15 mouse cellular contexts compared by ENCODE assay signal in genomic region chr4:63071413-63072260, GRCm38 (mm10).
DNase-seq lines count a peak whose midpoint lies in the region; ATAC-seq and TF ChIP-seq lines count a peak whose summit lies in the region.
"Had no signal": no experiment of that assay in that cellular context is flagged by ENCODE, and none has a peak within 500 bp of the region (broad histone marks: within the 10 kb centered on the region; RNA-seq: fewer than 3 reads in every experiment).

No protein-coding gene starts in this region.

- H3K27me3 ChIP-seq in heart, embryonic 16.5 days (ENCODE audit: control insufficient read depth, insufficient read depth, low read length): no peaks in the 10 kb centered on the region
- H3K27me3 ChIP-seq in lung, postnatal 0 days (replicated peaks; ENCODE audit: insufficient read depth, low read length): no peaks in the 10 kb centered on the region
- H3K27me3 ChIP-seq: neural tube, embryonic 13.5 days had no signal

- H3K27ac ChIP-seq in heart, embryonic 16.5 days (ENCODE audit: low read length): peak overlapping the region; percentile 47
- no peak overlapping the region for H3K27ac ChIP-seq in lung, postnatal 0 days (ENCODE audit: low read length)
- H3K27ac ChIP-seq: neural tube, embryonic 13.5 days had no signal

- ATAC-seq in heart, embryonic 16.5 days (replicated peaks; ENCODE audit: extremely low read depth, insufficient read depth, low FRiP score): peak; percentile 72
- peak; percentile 68 for ATAC-seq in lung, postnatal 0 days
- ATAC-seq: hindbrain, embryonic 16.5 days had no signal

- no peak for TF ChIP-seq EP300 in lung, postnatal 0 days (IDR thresholded peaks at IDR 0.05)

- no peak overlapping the region for H3K4me3 ChIP-seq in heart, embryonic 16.5 days (ENCODE audit: low read length)
- H3K4me3 ChIP-seq in lung, postnatal 0 days (ENCODE audit: low read depth, low read length): no peak overlapping the region
- H3K4me3 ChIP-seq: neural tube, embryonic 13.5 days had no signal

- no peak overlapping the region for H3K4me2 ChIP-seq in heart, embryonic 16.5 days (ENCODE audit: low read depth, low read length)
- no peak overlapping the region for H3K4me2 ChIP-seq in lung, postnatal 0 days (replicated peaks; ENCODE audit: low read depth, low read length)
- H3K4me2 ChIP-seq: liver, embryonic 11.5 days; neural tube, embryonic 13.5 days had no signal

- peaks cover 24% of the 10 kb centered on the region for H3K4me1 ChIP-seq in heart, embryonic 16.5 days (ENCODE audit: control insufficient read depth, insufficient read depth, low read length)
- peaks cover 5% of the 10 kb centered on the region; the same call in 1 of the 2 replicates for H3K4me1 ChIP-seq in lung, postnatal 0 days (ENCODE audit: insufficient read depth, low read depth, low read length)

- intact Hi-C loops in heart, postnatal 25 days (cut with DNase I): no loop called here

- WGBS in heart, embryonic 16.5 days: 41% methylated on average over 15 of the region's 15 CpGs
- 31% methylated on average over 15 of the region's 15 CpGs for WGBS in lung, postnatal 0 days

- DNase-seq in heart, postnatal 25 days (ENCODE audit: low spot score): no peak
- peak; percentile 48 for DNase-seq in lung, postnatal 0 days (ENCODE audit: low spot score)
- no peak for DNase-seq in lung, postnatal 25 days (ENCODE audit: low spot score)
- DNase-seq in kidney, postnatal 25 days: peak; percentile 60 to 72
- peak; percentile 15 for DNase-seq in yolk sac, embryonic 10.5 days (ENCODE audit: low spot score)
- DNase-seq in ovary, postnatal 36 days (ENCODE audit: low spot score): no peak
- DNase-seq: adrenal gland, postnatal 36 days; cerebellum, postnatal 10 days; gastrocnemius, postnatal 25 days; spleen, adult 18-20 months; thymus, adult 18-20 months had no signal

- no peaks in the 10 kb centered on the region for H3K36me3 ChIP-seq in heart, embryonic 16.5 days (ENCODE audit: control insufficient read depth, insufficient read depth)
- no peaks in the 10 kb centered on the region for H3K36me3 ChIP-seq in lung, postnatal 0 days (ENCODE audit: insufficient read depth, low read length)

- TF ChIP-seq CTCF in lung, postnatal 0 days (IDR thresholded peaks at IDR 0.05): no peak

- H3K9ac ChIP-seq in heart, embryonic 16.5 days (ENCODE audit: low read length): no peak overlapping the region
- no peak overlapping the region for H3K9ac ChIP-seq in lung, postnatal 0 days (replicated peaks; ENCODE audit: low read depth)
- H3K9ac ChIP-seq: neural tube, embryonic 13.5 days had no signal

- no peaks in the 10 kb centered on the region for H3K9me3 ChIP-seq in heart, embryonic 16.5 days (replicated peaks; ENCODE audit: control insufficient read depth, low read length)
- no peaks in the 10 kb centered on the region for H3K9me3 ChIP-seq in lung, postnatal 0 days (ENCODE audit: low read length)
- H3K9me3 ChIP-seq: neural tube, embryonic 13.5 days had no signal

Comparison
In these comparisons a context has a peak if more than half of its experiments do, and no peak if none do; other contexts are left out.
1. DNase-seq: peak in lung, postnatal 0 days (single experiment), kidney, postnatal 25 days (2 of 2) and yolk sac, embryonic 10.5 days (single experiment); none in heart, postnatal 25 days (single experiment), lung, postnatal 25 days (single experiment) and ovary, postnatal 36 days (single experiment).